Mouse (Mus musculus) liver, embryonic 13.5 days (tissue): Measurements from ENCODE around the gene Fam208a. TPM values are rescaled to one million over a fixed set of nuclear protein-coding genes. Genes with fewer than 3 reads are reported as not detected.
A peak's percentile ranks its signal among the peaks of the same experiment; 100 is the strongest.

Source experiments
- ATAC-seq: fragments of 200-750 bp; cut with Nextera tagmentation; 2 replicates; pipeline ENCODE4 v1.8.0; 2017; ENCODE audit warnings: low read depth, mild to moderate bottlenecking, moderate number of reproducible peaks, moderate library complexity
- DNase-seq: peaks from one replicate; pipeline ENCODE4 v3.0.0; 2022
- H3K27ac ChIP-seq: fragments of 300-500 bp; sonication (generic); 2 replicates; pipeline ENCODE4 v1.5.1; 2015; ENCODE audit warnings: moderate library complexity, mild to moderate bottlenecking, inconsistent platforms
- H3K27me3 ChIP-seq: fragments of 300-500 bp; sonication (generic); 2 replicates; pipeline ENCODE4 v1.6.1; 2015; ENCODE audit warnings: mild to moderate bottlenecking, inconsistent platforms
- H3K36me3 ChIP-seq: fragments of 300-500 bp; sonication (generic); 2 replicates; pipeline ENCODE4 v1.6.1; 2015; ENCODE audit warnings: mild to moderate bottlenecking, inconsistent platforms
- H3K4me1 ChIP-seq: fragments of 300-500 bp; sonication (generic); replicated peaks from 2 replicates; pipeline ENCODE4 v1.6.1; 2015; ENCODE audit warnings: inconsistent platforms
- H3K4me2 ChIP-seq: fragments of 300-500 bp; sonication (generic); 2 replicates; pipeline ENCODE4 v1.6.1; 2015; ENCODE audit warnings: inconsistent platforms, mild to moderate bottlenecking, moderate library complexity
- H3K4me3 ChIP-seq: fragments of 300-500 bp; sonication (generic); replicated peaks from 2 replicates; pipeline ENCODE4 v1.5.1; 2015; ENCODE audit warnings: mild to moderate bottlenecking, inconsistent platforms
- H3K9ac ChIP-seq: fragments of 300-500 bp; sonication (generic); 2 replicates; pipeline ENCODE4 v1.6.1; 2015; ENCODE audit warnings: mild to moderate bottlenecking, inconsistent platforms
- H3K9me3 ChIP-seq: fragments of 300-500 bp; sonication (generic); replicated peaks from 2 replicates; pipeline ENCODE4 v1.6.1; 2016; ENCODE audit warnings: inconsistent platforms
- WGBS: fragments of 180-500 bp; shearing (Covaris S2); methylation state at CpG from one replicate; pipeline ENCODE4 v1.1.7; 2015; ENCODE audit not compliant: insufficient replicate concordance; 5-methylcytosine and 5-hydroxymethylcytosine counted together
- microRNA-seq: library from miRNA; unstranded; fragments of <30 nt; microRNA quantifications from one replicate; pipeline ENCODE4, GENCODE M21; 2016
- polyA plus RNA-seq: library from polyadenylated mRNA; unstranded; fragments of >200 nt; fragmentation: Nextera tagmentation; extraction: Ambion mirVana; gene quantifications from 2 replicates; pipeline ENCODE4 v1.2.1, GENCODE M21; 2015

Gene Fam208a
- polyA plus RNA-seq, 1 experiment from 2014 or later = 3.8 TPM

- Histone ChIP-seq H3K9me3 (no peaks in the 10 kb centered on the region), H3K9ac (no peak overlapping the region), H3K36me3 (peaks cover 8% of the 10 kb centered on the region; the same call in 1 of the 2 replicates), H3K4me3 (no peak overlapping the region), H3K27me3 (no peaks in the 10 kb centered on the region), H3K27ac (no peak overlapping the region), H3K4me2 (no peak overlapping the region), H3K4me1 (no peaks in the 10 kb centered on the region)
- DNase-seq (no peak), ATAC-seq (no peak)
- 73% methylated on average over 4 of the region's 4 CpGs for WGBS
Measured at GRCm38 (mm10) chr14:27501096-27501495, 72.5 kb downstream of the Fam208a start.

- Histone ChIP-seq H3K4me1 (peaks cover 12% of the 10 kb centered on the region), H3K9me3 (no peaks in the 10 kb centered on the region), H3K9ac (peak within 1 kb of the TSS; percentile 80), H3K27ac (peak within 1 kb of the TSS; percentile 39), H3K4me3 (peak within 1 kb of the TSS; percentile 84), H3K4me2 (peak within 1 kb of the TSS; percentile 75), H3K36me3 (0 out of 2 replicates have a peak, but pooled peaks cover 2% of the 10 kb centered on the region), H3K27me3 (no peaks in the 10 kb centered on the region)
- WGBS = under 1% methylated on average over 51 of the region's 51 CpGs
- ATAC-seq = peak; percentile 96
- peak; percentile 96 for DNase-seq
Measured at GRCm38 (mm10) chr14:27507894-27508643, 79.4 kb downstream of the Fam208a start, which contains the start of gene Ccdc66. TSS of gene Ccdc66 (minus strand) at chr14:27508460.

GRCm38 (mm10) chr14:27508644-27509301 lies 80.1 kb downstream of the Fam208a start:
- Histone ChIP-seq H3K9ac (peak overlapping the region; percentile 80), H3K4me2 (peak overlapping the region; percentile 75), H3K27ac (peak overlapping the region; percentile 3; the same call in 1 of the 2 replicates), H3K9me3 (no peaks in the 10 kb centered on the region), H3K4me3 (peak overlapping the region; percentile 84), H3K27me3 (no peaks in the 10 kb centered on the region), H3K36me3 (0 out of 2 replicates have a peak, but pooled peaks cover 2% of the 10 kb centered on the region), H3K4me1 (peaks cover 12% of the 10 kb centered on the region)
- WGBS = 34% methylated on average over 15 of the region's 15 CpGs
- no peak for DNase-seq
- ATAC-seq = peak; percentile 44

GRCm38 (mm10) chr14:27524541-27524940 lies 95.9 kb downstream of the Fam208a start:
- H3K27me3 ChIP-seq = no peaks in the 10 kb centered on the region
- no peaks in the 10 kb centered on the region for H3K36me3 ChIP-seq
- no peaks in the 10 kb centered on the region for H3K4me1 ChIP-seq
- peaks cover 5% of the 10 kb centered on the region; the same call in 1 of the 2 replicates for H3K9me3 ChIP-seq
- H3K9ac ChIP-seq = no peak overlapping the region
- H3K27ac ChIP-seq = no peak overlapping the region
- no peak overlapping the region for H3K4me3 ChIP-seq
- DNase-seq = no peak
- ATAC-seq = no peak
- no peak overlapping the region for H3K4me2 ChIP-seq

Small RNAs within 50 kb of the gene (microRNA-seq; reads per million reads assigned to microRNA genes)
- gene Gm23633 = not detected

Other genes with a start within 250 kb of the Fam208a start
- 4.4 and 4.5 TPM in 2 replicates for gene Ccdc66, start 79.6 kb downstream of the Fam208a start, polyA plus RNA-seq
- 0.82 and 0.89 TPM in 2 replicates for gene Erc2, start 193.6 kb downstream of the Fam208a start, polyA plus RNA-seq